Mouse (Mus musculus) inflammation-experienced regulatory T-cells, adult 6 months (primary cell): ENCODE results near the gene March1. TPM values are rescaled to one million over a fixed set of nuclear protein-coding genes. Genes with fewer than 3 reads are reported as not detected.
"Not testable (repeated sequence)": the region's sequence is repeated elsewhere in the genome, so short reads cannot be mapped to it uniquely, and the experiment has no call there.

Experiments
- ATAC-seq: one replicate; pipeline ENCODE4 v1.8.0; 2017
- polyA plus RNA-seq, 3 experiments: library from polyadenylated mRNA; unstranded; fragments of 100-300 nt; shearing (Covaris generic); gene quantifications; one replicate each; pipeline ENCODE4 v1.2.1; 2017

Gene March1
- polyA plus RNA-seq, 3 experiments from 2014 or later, result 0.46 to 0.88 (median 0.69) TPM

GRCm38 (mm10) chr8:66417591-66417990 lies 799.9 kb downstream of the March1 start:
- ATAC-seq, result not testable (repeated sequence)

- no peak for ATAC-seq
These were observed 812.9 kb downstream of the March1 start for GRCm38 (mm10) chr8:66430639-66431038.

- ATAC-seq, result no peak
These were observed 815.9 kb downstream of the March1 start for GRCm38 (mm10) chr8:66433577-66433976.

- no peak for ATAC-seq
These were observed 819.1 kb downstream of the March1 start for GRCm38 (mm10) chr8:66436804-66437203.

- no peak for ATAC-seq
These were observed 820.2 kb downstream of the March1 start for GRCm38 (mm10) chr8:66437929-66438328.

GRCm38 (mm10) chr8:66438468-66438867 lies 820.8 kb downstream of the March1 start:
- no peak for ATAC-seq

- ATAC-seq, result no peak
These were observed 823.4 kb downstream of the March1 start for GRCm38 (mm10) chr8:66441123-66441522.

- no peak for ATAC-seq
These were observed 825.1 kb downstream of the March1 start for GRCm38 (mm10) chr8:66442778-66443177.

- ATAC-seq, result no peak
These were observed 826.4 kb downstream of the March1 start for GRCm38 (mm10) chr8:66444141-66444540.

- no peak for ATAC-seq
These were observed 827.7 kb downstream of the March1 start for GRCm38 (mm10) chr8:66445351-66445750.

GRCm38 (mm10) chr8:66450691-66451090 lies 833.0 kb downstream of the March1 start:
- no peak for ATAC-seq

- ATAC-seq, result no peak
These were observed 839.4 kb downstream of the March1 start for GRCm38 (mm10) chr8:66457057-66457456.

GRCm38 (mm10) chr8:66469821-66470220 lies 852.1 kb downstream of the March1 start:
- ATAC-seq, result no peak

- ATAC-seq, result no peak
These were observed 859.2 kb downstream of the March1 start for GRCm38 (mm10) chr8:66476880-66477279.

- ATAC-seq, result peak; percentile 92
These were observed 868.5 kb downstream of the March1 start, which contains the start of gene Tma16 for GRCm38 (mm10) chr8:66486084-66486763. Tma16 (minus strand) TSS chr8:66486530.

GRCm38 (mm10) chr8:66488556-66488955 lies 870.9 kb downstream of the March1 start:
- ATAC-seq, result no peak

GRCm38 (mm10) chr8:66490624-66491023 lies 872.9 kb downstream of the March1 start:
- ATAC-seq, result no peak

GRCm38 (mm10) chr8:66494496-66494895 lies 876.8 kb downstream of the March1 start:
- ATAC-seq, result no peak

- peak; percentile 78 for ATAC-seq
These were observed 878.0 kb downstream of the March1 start for GRCm38 (mm10) chr8:66495726-66496125.

GRCm38 (mm10) chr8:66496998-66497577 lies 879.4 kb downstream of the March1 start:
- peak; percentile 78 for ATAC-seq

- ATAC-seq, result no peak
These were observed 885.7 kb downstream of the March1 start for GRCm38 (mm10) chr8:66503381-66503780.

GRCm38 (mm10) chr8:66511537-66511936 lies 893.8 kb downstream of the March1 start, which contains the start of gene Tktl2:
Tktl2 (plus strand) TSS chr8:66511756.
- no peak for ATAC-seq

GRCm38 (mm10) chr8:66519149-66519548 lies 901.4 kb downstream of the March1 start:
- no peak for ATAC-seq

GRCm38 (mm10) chr8:66520576-66520975 lies 902.9 kb downstream of the March1 start:
- no peak for ATAC-seq
